Comparison of ENCODE assay signal across 8 mouse cellular contexts in the genomic region with DNA sequence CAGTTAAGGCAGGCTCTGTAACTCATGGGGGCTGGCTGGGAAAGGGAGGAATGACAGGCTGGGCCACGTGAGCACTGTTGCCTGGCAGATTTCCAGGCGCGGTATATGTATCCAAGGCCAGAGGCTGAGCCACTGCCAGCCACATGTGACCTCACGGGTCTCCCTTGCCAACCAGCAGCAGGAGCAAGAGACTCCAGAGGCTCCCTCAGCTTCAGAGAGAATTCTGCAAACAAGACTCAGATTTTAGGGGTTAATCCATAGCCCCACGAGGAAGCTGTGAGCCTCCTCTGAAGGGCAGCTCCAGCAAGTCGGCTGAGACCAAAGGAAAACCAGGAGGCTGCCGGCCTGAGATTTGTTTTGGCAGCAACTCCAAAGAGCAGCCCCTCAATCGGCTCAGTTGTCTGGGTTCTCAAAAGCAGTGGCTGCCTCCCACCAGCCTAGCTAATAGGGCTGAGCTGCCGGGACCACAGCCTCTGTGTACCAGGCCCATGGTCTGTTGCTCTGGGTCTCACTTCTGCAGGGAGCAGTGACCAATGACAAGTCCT.
DNase-seq lines count a peak whose midpoint lies in the region; ATAC-seq lines count a peak whose summit lies in the region.

No protein-coding gene starts in this region.

- H3K27me3 ChIP-seq in forebrain, embryonic 12.5 days, result 0 out of 2 replicates have a peak, but pooled peaks cover 9% of the 10 kb centered on the region
- no peaks in the 10 kb centered on the region for H3K27me3 ChIP-seq in forebrain, embryonic 10.5 days (ENCODE audit: poor library complexity, severe bottlenecking)
- H3K27me3 ChIP-seq in kidney, embryonic 14.5 days (ENCODE audit: control insufficient read depth, insufficient read depth, low read length), result no peaks in the 10 kb centered on the region
- no peaks in the 10 kb centered on the region for H3K27me3 ChIP-seq in midbrain, embryonic 16.5 days (ENCODE audit: control insufficient read depth, insufficient read depth, low read depth, low read length)

- H3K4me1 ChIP-seq in forebrain, embryonic 12.5 days, result peaks cover 12% of the 10 kb centered on the region; the same call in 1 of the 2 replicates
- H3K4me1 ChIP-seq in forebrain, embryonic 10.5 days, result peaks cover 10% of the 10 kb centered on the region; the same call in 1 of the 2 replicates
- peaks cover 3% of the 10 kb centered on the region; the same call in 1 of the 2 replicates for H3K4me1 ChIP-seq in kidney, embryonic 14.5 days (ENCODE audit: control insufficient read depth, insufficient read depth, low read length)
- H3K4me1 ChIP-seq in midbrain, embryonic 16.5 days (ENCODE audit: control insufficient read depth, insufficient read depth, low read length), result no peaks in the 10 kb centered on the region

- no peak overlapping the region for H3K4me3 ChIP-seq in forebrain, embryonic 12.5 days (replicated peaks)
- no peak overlapping the region for H3K4me3 ChIP-seq in forebrain, embryonic 10.5 days
- no peak overlapping the region for H3K4me3 ChIP-seq in kidney, embryonic 14.5 days (ENCODE audit: low read length)
- H3K4me3 ChIP-seq in midbrain, embryonic 16.5 days (ENCODE audit: low read depth, low read length), result no peak overlapping the region

- 52% methylated on average over 9 of the region's 9 CpGs for WGBS in forebrain, embryonic 12.5 days
- WGBS in forebrain, embryonic 10.5 days, result 74% methylated on average over 9 of the region's 9 CpGs
- WGBS in kidney, embryonic 14.5 days, result 44% methylated on average over 9 of the region's 9 CpGs
- 35% methylated on average over 9 of the region's 9 CpGs for WGBS in midbrain, embryonic 16.5 days

- 0 out of 2 replicates have a peak, but pooled peaks have one; percentile 11 for ATAC-seq in forebrain, embryonic 12.5 days (ENCODE audit: low FRiP score)
- ATAC-seq in kidney, embryonic 14.5 days (ENCODE audit: low FRiP score, low TSS enrichment), result peak; percentile 20; the same call in 1 of the 2 replicates
- ATAC-seq in midbrain, embryonic 16.5 days, result peak; percentile 70

- DNase-seq in forebrain, embryonic 10.5 days (ENCODE audit: extremely low spot score, low spot score), result no peak
- peak; percentile 24 for DNase-seq in urinary bladder, postnatal 14 days (ENCODE audit: low spot score)
- no peak for DNase-seq in urinary bladder, postnatal 10 days (ENCODE audit: low spot score)
- no peak for DNase-seq in thymus, postnatal 10 days (ENCODE audit: low spot score in 2 of 2)
- DNase-seq in B cell, adult 2 months, result no peak

- no peak overlapping the region for H3K4me2 ChIP-seq in forebrain, embryonic 12.5 days
- H3K4me2 ChIP-seq in kidney, embryonic 14.5 days (replicated peaks; ENCODE audit: low read depth, low read length), result no peak overlapping the region
- no peak overlapping the region for H3K4me2 ChIP-seq in midbrain, embryonic 16.5 days (ENCODE audit: low read length)

- no peaks in the 10 kb centered on the region for H3K36me3 ChIP-seq in forebrain, embryonic 12.5 days (replicated peaks)
- no peaks in the 10 kb centered on the region for H3K36me3 ChIP-seq in forebrain, embryonic 10.5 days (replicated peaks)
- H3K36me3 ChIP-seq in kidney, embryonic 14.5 days (ENCODE audit: control insufficient read depth, insufficient read depth, low read length), result no peaks in the 10 kb centered on the region
- no peaks in the 10 kb centered on the region for H3K36me3 ChIP-seq in midbrain, embryonic 16.5 days (ENCODE audit: control insufficient read depth, insufficient read depth, low read length)

- 0 out of 2 replicates have a peak overlapping the region, but pooled peaks have one; percentile 2 for H3K9ac ChIP-seq in forebrain, embryonic 12.5 days
- H3K9ac ChIP-seq in kidney, embryonic 14.5 days (ENCODE audit: low read depth, low read length), result no peak overlapping the region
- no peak overlapping the region for H3K9ac ChIP-seq in midbrain, embryonic 16.5 days (ENCODE audit: low read depth, low read length)

- no peak overlapping the region for H3K27ac ChIP-seq in forebrain, embryonic 12.5 days
- no peak overlapping the region for H3K27ac ChIP-seq in forebrain, embryonic 10.5 days
- peak overlapping the region; percentile 8; the same call in 1 of the 2 replicates for H3K27ac ChIP-seq in kidney, embryonic 14.5 days (ENCODE audit: low read depth, low read length)
- H3K27ac ChIP-seq in midbrain, embryonic 16.5 days (ENCODE audit: low read length), result no peak overlapping the region

- no peaks in the 10 kb centered on the region for H3K9me3 ChIP-seq in forebrain, embryonic 12.5 days
- no peaks in the 10 kb centered on the region for H3K9me3 ChIP-seq in forebrain, embryonic 10.5 days
- H3K9me3 ChIP-seq in kidney, embryonic 14.5 days (ENCODE audit: control insufficient read depth, low read length), result no peaks in the 10 kb centered on the region
- H3K9me3 ChIP-seq in midbrain, embryonic 16.5 days (replicated peaks; ENCODE audit: control insufficient read depth, low read length, poor library complexity, severe bottlenecking), result no peaks in the 10 kb centered on the region

Comparison
In these comparisons a context has a peak if more than half of its experiments do, and no peak if none do; other contexts are left out.
1. ATAC-seq: peak in every context shown above with its lines; median percentile 70 in midbrain, embryonic 16.5 days; 20 in kidney, embryonic 14.5 days; 11 in forebrain, embryonic 12.5 days.